Mouse (Mus musculus) midbrain, embryonic 16.5 days (tissue): ENCODE results near the gene Slc29a3. TPM values are rescaled to one million over a fixed set of nuclear protein-coding genes. Genes with fewer than 3 reads are reported as not detected.

ENCODE experiments used
- ATAC-seq: fragments of 200-750 bp; cut with Nextera tagmentation; 2 replicates; pipeline ENCODE4 v1.8.0; 2017; ENCODE audit warnings: moderate TSS enrichment
- H3K27ac ChIP-seq: fragments of 300-500 bp; sonication (generic); 2 replicates; pipeline ENCODE4 v1.5.1; 2014; ENCODE audit warnings: mild to moderate bottlenecking, low read length, mixed read lengths
- H3K27me3 ChIP-seq: fragments of 300-500 bp; sonication (generic); 2 replicates; pipeline ENCODE4 v1.6.1; 2014; ENCODE audit warnings: low read depth, low read length, mixed read lengths; ENCODE audit not compliant: control insufficient read depth, insufficient read depth
- H3K36me3 ChIP-seq: fragments of 300-500 bp; sonication (generic); 2 replicates; pipeline ENCODE4 v1.6.1; 2014; ENCODE audit warnings: mild to moderate bottlenecking, low read length, moderate library complexity, mixed read lengths; ENCODE audit not compliant: control insufficient read depth, insufficient read depth
- H3K4me1 ChIP-seq: fragments of 300-500 bp; sonication (generic); 2 replicates; pipeline ENCODE4 v1.6.1; 2014; ENCODE audit warnings: mild to moderate bottlenecking, low read length, mixed read lengths; ENCODE audit not compliant: control insufficient read depth, insufficient read depth
- H3K4me2 ChIP-seq: fragments of 300-500 bp; sonication (generic); 2 replicates; pipeline ENCODE4 v1.6.1; 2014; ENCODE audit warnings: mild to moderate bottlenecking, low read length, mixed read lengths
- H3K4me3 ChIP-seq: fragments of 300-500 bp; sonication (generic); 2 replicates; pipeline ENCODE4 v1.5.1; 2014; ENCODE audit warnings: low read depth, mild to moderate bottlenecking, low read length, moderate library complexity, mixed read lengths
- H3K9ac ChIP-seq: fragments of 300-500 bp; sonication (generic); 2 replicates; pipeline ENCODE4 v1.6.1; 2014; ENCODE audit warnings: low read depth, low read length, mixed read lengths
- H3K9me3 ChIP-seq: fragments of 300-500 bp; sonication (generic); replicated peaks from 2 replicates; pipeline ENCODE4 v1.6.1; 2014; ENCODE audit warnings: mild to moderate bottlenecking, low read length, mixed read lengths; ENCODE audit not compliant: control insufficient read depth, poor library complexity, severe bottlenecking
- WGBS: fragments of 180-500 bp; shearing (Covaris S2); extraction: QIAGEN DNeasy Blood & Tissue Kit; methylation state at CpG from one replicate; pipeline ENCODE4 v1.1.7; 2014; 5-methylcytosine and 5-hydroxymethylcytosine counted together
- polyA plus RNA-seq: library from polyadenylated mRNA; unstranded; fragments of >200 nt; fragmentation: Nextera tagmentation; extraction: Ambion mirVana; gene quantifications from 2 replicates; pipeline ENCODE4 v1.2.1, GENCODE M21; 2015

Slc29a3 gene
- polyA plus RNA-seq, 1 experiment from 2014 or later: 10.3 TPM

- 84% methylated on average over 6 of the region's 6 CpGs for WGBS
Observed at GRCm38 (mm10) chr10:60697775-60698174, 54.8 kb downstream of the Slc29a3 start.

GRCm38 (mm10) chr10:60696975-60697374 lies 55.6 kb downstream of the Slc29a3 start:
- H3K36me3 ChIP-seq: no peaks in the 10 kb centered on the region
- H3K4me2 ChIP-seq: no peak overlapping the region
- H3K9ac ChIP-seq: no peak overlapping the region
- no peak for ATAC-seq
- 11% methylated on average over 5 of the region's 5 CpGs for WGBS
- no peaks in the 10 kb centered on the region for H3K4me1 ChIP-seq
- no peaks in the 10 kb centered on the region for H3K9me3 ChIP-seq
- H3K4me3 ChIP-seq: no peak overlapping the region
- H3K27ac ChIP-seq: no peak overlapping the region
- no peaks in the 10 kb centered on the region for H3K27me3 ChIP-seq

More at GRCm38 (mm10) chr10:60697775-60698174, 54.8 kb downstream of the Slc29a3 start:
- Histone ChIP-seq H3K36me3 (no peaks in the 10 kb centered on the region), H3K4me1 (no peaks in the 10 kb centered on the region), H3K9me3 (no peaks in the 10 kb centered on the region), H3K4me3 (no peak overlapping the region), H3K9ac (no peak overlapping the region), H3K27me3 (no peaks in the 10 kb centered on the region), H3K4me2 (no peak overlapping the region), H3K27ac (no peak overlapping the region)
- ATAC-seq: no peak

GRCm38 (mm10) chr10:60696390-60696789 lies 56.2 kb downstream of the Slc29a3 start, which contains the start of gene Cdh23:
Cdh23 (minus strand) TSS chr10:60696490.
- no peak for ATAC-seq
- Histone ChIP-seq H3K4me3 (no peak within 1 kb of the TSS), H3K9me3 (no peaks in the 10 kb centered on the region), H3K27me3 (no peaks in the 10 kb centered on the region), H3K9ac (no peak within 1 kb of the TSS), H3K27ac (no peak within 1 kb of the TSS), H3K36me3 (no peaks in the 10 kb centered on the region), H3K4me1 (no peaks in the 10 kb centered on the region), H3K4me2 (no peak within 1 kb of the TSS)
- 88% methylated on average over 6 of the region's 6 CpGs for WGBS

GRCm38 (mm10) chr10:60691671-60692390 lies 60.8 kb downstream of the Slc29a3 start:
- H3K4me2 ChIP-seq: no peak overlapping the region
- no peaks in the 10 kb centered on the region for H3K9me3 ChIP-seq
- H3K9ac ChIP-seq: no peak overlapping the region
- WGBS: 64% methylated on average over 20 of the region's 20 CpGs
- H3K4me1 ChIP-seq: no peaks in the 10 kb centered on the region; the same call in 1 of the 2 replicates
- no peak for ATAC-seq
- no peaks in the 10 kb centered on the region for H3K36me3 ChIP-seq
- H3K27me3 ChIP-seq: peaks cover 14% of the 10 kb centered on the region
- H3K4me3 ChIP-seq: no peak overlapping the region
- no peak overlapping the region for H3K27ac ChIP-seq

GRCm38 (mm10) chr10:60690960-60691359 lies 61.6 kb downstream of the Slc29a3 start:
- 54% methylated on average over 6 of the region's 6 CpGs for WGBS
- peaks cover 8% of the 10 kb centered on the region for H3K4me1 ChIP-seq
- no peak for ATAC-seq
- no peak overlapping the region for H3K4me2 ChIP-seq
- H3K9me3 ChIP-seq: no peaks in the 10 kb centered on the region
- no peak overlapping the region for H3K27ac ChIP-seq
- H3K36me3 ChIP-seq: no peaks in the 10 kb centered on the region
- H3K27me3 ChIP-seq: peaks cover 22% of the 10 kb centered on the region
- H3K4me3 ChIP-seq: no peak overlapping the region
- no peak overlapping the region for H3K9ac ChIP-seq

GRCm38 (mm10) chr10:60689396-60689795 lies 63.2 kb downstream of the Slc29a3 start:
- Histone ChIP-seq H3K27me3 (peaks cover 37% of the 10 kb centered on the region), H3K27ac (no peak overlapping the region), H3K4me1 (peaks cover 8% of the 10 kb centered on the region), H3K9ac (no peak overlapping the region), H3K9me3 (no peaks in the 10 kb centered on the region), H3K4me2 (no peak overlapping the region), H3K4me3 (no peak overlapping the region), H3K36me3 (no peaks in the 10 kb centered on the region)
- ATAC-seq: no peak
- WGBS: 81% methylated on average over 4 of the region's 4 CpGs

- 0% methylated on average over 75 of the region's 76 CpGs for WGBS
Observed at GRCm38 (mm10) chr10:60687011-60687776, 65.4 kb downstream of the Slc29a3 start.

GRCm38 (mm10) chr10:60686641-60686975 lies 66.0 kb downstream of the Slc29a3 start:
- H3K4me1 ChIP-seq: peaks cover 8% of the 10 kb centered on the region
- under 1% methylated on average over 37 of the region's 37 CpGs for WGBS
- no peak overlapping the region for H3K27ac ChIP-seq
- no peaks in the 10 kb centered on the region for H3K36me3 ChIP-seq
- peak overlapping the region; percentile 47 for H3K9ac ChIP-seq
- H3K9me3 ChIP-seq: no peaks in the 10 kb centered on the region
- peak overlapping the region; percentile 66 for H3K4me3 ChIP-seq
- H3K27me3 ChIP-seq: peaks cover 44% of the 10 kb centered on the region
- H3K4me2 ChIP-seq: peak overlapping the region; percentile 99
- ATAC-seq: peak; percentile 19; the same call in 1 of the 2 replicates

More at GRCm38 (mm10) chr10:60687011-60687776, 65.4 kb downstream of the Slc29a3 start:
- Histone ChIP-seq H3K27ac (no peak overlapping the region), H3K4me2 (peak overlapping the region; percentile 99), H3K36me3 (no peaks in the 10 kb centered on the region), H3K4me3 (peak overlapping the region; percentile 66), H3K9ac (peak overlapping the region; percentile 76), H3K27me3 (peaks cover 44% of the 10 kb centered on the region), H3K9me3 (no peaks in the 10 kb centered on the region), H3K4me1 (peaks cover 8% of the 10 kb centered on the region)
- ATAC-seq: peak; percentile 84
